16 mouse cellular contexts compared by ENCODE assay signal in genomic region chr11:83572834-83573233, GRCm38 (mm10). TPM values are rescaled to one million over a fixed set of nuclear protein-coding genes. Genes with fewer than 3 reads are reported as not detected.
"Had no signal": no experiment of that assay in that cellular context is flagged by ENCODE, and none has a peak within 500 bp of the region (broad histone marks: within the 10 kb centered on the region; RNA-seq: fewer than 3 reads in every experiment).

No protein-coding gene starts in this region.

- H3K27ac ChIP-seq: kidney, embryonic 15.5 days; limb, embryonic 15.5 days; liver, embryonic 12.5 days; midbrain, embryonic 12.5 days had no signal

- H3K9me3 ChIP-seq: kidney, embryonic 15.5 days; limb, embryonic 15.5 days; liver, embryonic 12.5 days; megakaryocyte, embryonic 14.5 days; midbrain, embryonic 12.5 days had no signal

- H3K36me3 ChIP-seq: kidney, embryonic 15.5 days; limb, embryonic 15.5 days; liver, embryonic 12.5 days; midbrain, embryonic 12.5 days had no signal

- DNase-seq: layer of hippocampus, postnatal 36 days; left cerebral cortex, postnatal 4 days; lung, embryonic 14.5 days; right cerebral cortex, postnatal 4 days; thymus, adult 2 months; thymus, postnatal 25 days had no signal

- H3K9ac ChIP-seq: kidney, embryonic 15.5 days; limb, embryonic 15.5 days; liver, embryonic 12.5 days; lung, embryonic 14.5 days; midbrain, embryonic 12.5 days had no signal

- H3K27me3 ChIP-seq: kidney, embryonic 15.5 days; limb, embryonic 15.5 days; liver, embryonic 12.5 days; midbrain, embryonic 12.5 days had no signal

- H3K4me1 ChIP-seq: limb, embryonic 15.5 days; midbrain, embryonic 12.5 days had no signal

- ATAC-seq: liver, embryonic 12.5 days; midbrain, embryonic 16.5 days had no signal

- H3K4me3 ChIP-seq: kidney, embryonic 15.5 days; limb, embryonic 15.5 days; liver, embryonic 12.5 days; midbrain, embryonic 12.5 days had no signal

- H3K4me2 ChIP-seq: kidney, embryonic 15.5 days; limb, embryonic 15.5 days; liver, embryonic 12.5 days; lung, embryonic 14.5 days; midbrain, embryonic 12.5 days had no signal

RNA-seq across cellular contexts. Expression of gene Ccl5, which starts 42.5 kb away (rescaled TPM):
- total RNA-seq: layer of hippocampus, postnatal 36 days; left cerebral cortex, postnatal 10 days; left cerebral cortex, postnatal 4 days had no signal
- polyA plus RNA-seq: kidney, embryonic 15.5 days; midbrain, embryonic 12.5 days; midbrain, embryonic 16.5 days; neural tube, embryonic 14.5 days had no signal

RNA-seq across cellular contexts. Expression of gene Heatr9, which starts 50.9 kb away (rescaled TPM):
- total RNA-seq: layer of hippocampus, postnatal 36 days; left cerebral cortex, postnatal 10 days; left cerebral cortex, postnatal 4 days had no signal
- polyA plus RNA-seq: kidney, embryonic 15.5 days; limb, embryonic 15.5 days; liver, embryonic 12.5 days; liver, embryonic 16.5 days; midbrain, embryonic 12.5 days; midbrain, embryonic 16.5 days; neural tube, embryonic 14.5 days; stomach, embryonic 14.5 days had no signal
